Mouse (Mus musculus): ENCODE measurements around the gene Tnnc2.

The Tnnc2 gene

DNA sequence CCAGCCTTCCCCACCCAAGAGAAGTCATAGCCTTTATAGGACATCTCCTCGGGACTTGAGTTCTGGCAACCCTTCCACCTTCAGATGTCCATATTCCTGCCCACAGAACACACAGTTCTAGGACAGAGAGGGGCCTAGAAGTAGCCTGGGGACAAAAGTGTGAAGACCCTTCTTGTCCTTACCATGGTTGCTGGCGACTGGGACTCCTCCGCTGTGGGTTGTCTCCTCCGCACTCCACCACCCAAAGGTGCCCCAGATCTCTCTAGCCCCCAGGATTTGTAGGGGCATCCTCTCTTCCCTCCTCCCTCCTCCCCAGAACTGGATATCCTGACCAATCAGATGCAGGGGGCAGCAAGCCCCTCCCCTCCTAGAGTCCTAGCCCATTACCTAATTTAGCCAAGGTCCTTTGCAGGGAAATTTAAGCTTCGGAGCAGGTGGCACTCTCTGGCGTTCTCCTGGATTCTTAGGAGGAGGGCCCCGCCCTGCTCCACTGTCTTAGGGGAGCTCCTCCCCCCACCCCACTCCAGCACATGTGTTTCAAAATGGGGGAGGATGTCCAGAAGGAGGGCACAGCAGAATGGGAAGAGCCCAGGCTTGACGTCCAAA, at the start of gene Tnnc2:
TSS of gene Tnnc2 (minus strand) at position 487 of the 606 bp plus-strand sequence.
- DNase-seq (ENCODE audit: low read depth, low spot score), result no peak

DNA sequence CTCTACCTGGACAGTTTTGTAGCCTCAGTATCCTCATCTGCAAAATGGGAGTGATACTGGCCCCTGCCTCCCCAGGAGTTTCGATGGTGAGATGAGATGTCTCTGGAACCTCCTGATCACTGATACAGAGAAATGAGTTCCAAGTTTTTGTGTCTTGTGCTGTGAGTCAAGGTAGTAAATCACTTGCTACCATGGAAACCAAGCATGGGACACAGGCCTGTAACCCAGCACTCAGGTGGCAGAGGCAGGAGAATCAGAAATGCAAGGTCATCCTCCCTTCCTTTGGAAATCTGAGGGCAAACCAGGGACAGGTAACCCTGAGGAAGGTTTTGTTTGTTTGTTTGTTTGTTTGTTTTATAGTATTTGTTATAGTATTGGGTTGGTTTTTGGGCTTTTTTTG, 49.3 kb upstream of the Tnnc2 start:
- peak; percentile 44 for DNase-seq (ENCODE audit: low read depth, low spot score)

DNA sequence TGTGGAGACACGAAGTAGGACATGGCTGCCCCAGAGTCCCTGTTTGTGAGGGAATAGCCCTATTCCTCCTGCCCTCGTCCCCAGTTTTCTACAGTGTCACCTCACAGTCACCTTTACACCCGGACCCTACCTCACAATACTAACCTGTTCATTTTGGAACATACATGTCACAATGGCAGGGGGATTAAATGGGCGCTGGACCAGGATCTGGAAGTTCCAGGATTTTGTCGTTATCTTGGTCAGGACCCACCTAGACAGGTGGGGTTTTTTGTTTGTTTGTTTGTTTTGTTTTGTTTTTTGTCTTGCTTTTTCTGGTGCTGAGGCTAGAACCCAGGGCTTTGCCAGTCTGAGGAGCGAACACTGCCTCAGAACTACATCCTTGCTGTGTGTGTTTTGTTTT, 48.7 kb upstream of the Tnnc2 start, which contains the start of gene Spata25:
TSS of gene Spata25 (minus strand) at position 101 of the 400 bp plus-strand sequence.
- DNase-seq (ENCODE audit: low read depth, low spot score), result no peak

DNA sequence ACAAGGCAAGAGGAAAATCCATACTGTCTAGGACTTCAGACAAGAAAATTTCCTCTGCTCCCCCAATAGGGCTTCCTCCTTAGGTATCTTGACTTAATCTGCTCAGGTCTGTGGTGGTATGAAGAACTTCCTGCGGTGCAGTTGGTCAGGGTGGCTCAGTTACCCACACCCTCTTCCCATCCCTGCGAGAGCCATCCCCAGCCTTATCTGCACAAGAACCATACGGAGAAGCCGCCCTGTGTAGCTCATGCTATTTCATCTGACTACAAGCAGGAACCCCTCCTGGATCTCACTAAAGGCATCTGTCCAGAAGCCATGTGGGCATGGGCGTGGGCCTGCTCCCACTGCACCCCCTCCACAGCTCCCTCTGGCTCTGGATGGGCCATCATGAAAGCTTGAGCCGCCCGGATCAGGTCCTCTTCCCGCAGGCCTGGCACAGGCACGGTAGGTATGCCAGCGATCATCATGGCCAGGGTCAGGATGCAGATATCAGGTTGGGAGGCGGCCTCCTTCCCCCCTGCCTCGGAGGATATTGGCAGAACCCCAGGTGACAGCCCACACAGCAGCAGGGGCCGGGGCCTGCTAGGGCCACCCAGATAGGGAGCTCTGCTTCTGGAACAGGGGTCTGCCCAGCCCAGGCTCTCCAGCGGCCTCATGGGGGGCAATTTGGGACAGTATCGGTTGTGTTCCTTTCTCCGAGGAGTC, 47.5 kb upstream of the Tnnc2 start:
- DNase-seq (ENCODE audit: low read depth, low spot score), result no peak

DNA sequence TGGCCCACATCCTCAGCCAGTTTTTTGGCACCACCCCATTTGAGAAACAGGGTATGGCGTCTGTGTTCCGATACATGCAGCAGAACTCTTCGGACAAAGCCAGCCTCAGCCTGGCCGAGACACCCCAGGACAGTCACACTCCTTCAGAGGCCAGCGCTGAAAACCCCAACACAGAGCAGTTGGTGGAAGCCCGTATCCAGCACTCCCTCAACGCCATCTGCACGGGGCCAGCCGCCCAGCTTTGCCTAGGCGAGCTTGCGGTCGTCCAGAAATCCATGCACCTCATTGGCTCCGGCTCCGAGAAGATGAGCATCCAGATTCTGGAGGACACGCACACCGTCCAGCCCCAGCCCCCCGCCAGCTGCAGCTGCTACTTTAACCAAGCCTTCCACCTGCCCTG, 45.8 kb upstream of the Tnnc2 start:
- DNase-seq (ENCODE audit: low read depth, low spot score), result no peak

DNA sequence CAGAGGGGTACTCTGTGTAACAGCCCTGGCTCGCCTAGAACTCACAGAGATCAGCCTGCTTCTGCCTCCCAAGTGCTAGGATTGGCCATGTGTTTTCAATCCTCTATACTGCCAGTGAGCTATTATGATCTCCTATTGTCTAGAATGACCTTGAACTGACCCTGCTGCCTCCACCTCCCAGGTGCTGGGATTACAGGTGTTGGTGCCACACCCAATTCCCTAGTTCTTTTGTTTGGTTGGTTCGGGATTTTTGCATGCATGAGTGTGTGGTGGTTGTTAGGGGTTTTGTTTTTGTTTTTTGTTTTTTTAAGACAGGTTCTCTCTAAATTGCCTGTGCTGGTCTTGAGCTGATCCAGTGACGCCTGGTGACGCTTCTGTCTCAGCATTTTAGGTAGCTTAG, 44.2 kb upstream of the Tnnc2 start:
- no peak for DNase-seq (ENCODE audit: low read depth, low spot score)

DNA sequence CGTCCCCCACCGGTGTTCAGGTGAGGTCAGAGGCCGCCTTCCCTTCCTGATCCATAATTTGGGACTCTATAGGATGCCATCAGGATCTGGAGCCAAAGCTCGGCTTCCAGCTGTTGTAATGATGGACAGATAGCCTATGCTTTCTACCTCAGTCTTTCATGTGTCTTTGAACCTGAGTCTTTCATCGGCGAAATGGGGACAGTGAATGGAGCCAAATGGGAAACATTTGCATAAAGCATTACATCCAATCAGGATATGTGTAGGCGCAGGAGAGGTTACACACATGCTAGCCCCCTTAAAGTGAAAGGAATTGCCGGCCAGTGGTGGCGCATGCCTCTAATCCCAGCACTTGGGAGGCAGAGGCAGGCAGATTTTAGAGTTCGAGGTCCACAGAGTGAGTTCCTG, 43.4 kb upstream of the Tnnc2 start:
- DNase-seq (ENCODE audit: low read depth, low spot score), result peak; percentile 81

DNA sequence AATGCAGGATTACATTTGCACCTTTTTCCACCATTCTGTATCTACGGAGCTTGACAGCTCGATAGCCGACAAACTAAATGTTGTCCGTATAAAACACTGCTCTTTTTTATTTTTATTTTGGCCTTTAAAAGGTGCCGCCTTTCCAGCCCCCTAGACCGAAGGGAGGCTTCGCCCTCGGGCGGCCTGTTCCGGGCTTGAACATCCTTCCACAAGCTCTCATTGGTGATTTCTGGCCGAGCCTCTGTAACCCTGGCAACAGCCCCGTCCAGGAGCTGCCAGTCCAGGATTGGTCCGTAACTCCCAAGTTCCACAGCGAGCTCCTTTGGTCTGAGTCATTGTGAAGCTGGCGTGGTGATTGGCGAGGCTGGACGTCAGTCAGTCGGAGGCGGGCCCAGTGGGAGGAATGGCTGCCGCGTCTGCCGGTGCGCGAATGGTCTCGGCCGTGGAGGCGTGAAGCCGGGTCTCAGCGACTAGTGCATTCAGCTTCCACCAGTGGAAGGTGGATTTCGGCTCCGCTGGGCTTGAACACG, 42.9 kb upstream of the Tnnc2 start, which contains the start of gene Zswim1:
TSS of gene Zswim1 (plus strand) at position 51 of the 530 bp plus-strand sequence.
- peak; percentile 100 for DNase-seq (ENCODE audit: low read depth, low spot score)

DNA sequence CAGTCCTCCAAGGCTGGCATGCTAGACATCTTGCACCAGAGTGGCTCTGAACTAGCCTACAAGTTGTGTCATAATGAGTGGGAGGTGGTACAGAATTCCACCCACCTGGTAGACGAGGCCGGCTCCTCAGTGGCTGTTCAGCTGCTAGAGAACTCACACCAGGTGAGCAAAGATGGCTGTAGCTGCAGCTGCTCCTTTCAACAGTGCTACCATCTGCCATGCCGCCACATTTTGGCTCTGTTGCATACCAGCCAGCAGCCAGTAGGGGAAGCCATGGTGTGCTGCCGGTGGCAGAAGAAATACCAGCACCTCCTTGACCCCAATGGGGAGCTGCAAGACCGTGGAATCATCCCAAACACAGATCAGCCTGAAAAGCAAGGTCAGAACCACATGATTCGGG, 41.3 kb upstream of the Tnnc2 start:
- no peak for DNase-seq (ENCODE audit: low read depth, low spot score)

DNA sequence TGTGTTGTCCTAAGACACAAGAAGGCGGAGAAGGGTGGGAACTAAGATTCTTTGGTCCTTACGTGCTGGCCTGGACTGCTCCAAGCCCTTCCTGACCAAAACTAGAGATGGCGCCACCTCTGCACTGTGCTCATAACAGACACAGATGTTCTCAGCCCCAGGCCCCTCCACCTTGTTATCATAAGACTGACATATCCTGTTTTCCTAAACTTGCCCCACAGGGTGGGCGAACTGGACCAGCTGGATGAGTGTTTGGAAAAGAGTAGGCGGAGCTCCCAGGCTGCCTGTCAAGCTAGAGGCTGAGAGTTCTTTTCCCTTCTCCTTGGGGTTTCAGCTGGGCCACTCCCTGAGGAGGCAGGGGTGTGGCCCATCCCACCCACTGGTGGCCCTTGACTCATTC, 37.9 kb upstream of the Tnnc2 start:
- peak; percentile 55 for DNase-seq (ENCODE audit: low read depth, low spot score)

DNA sequence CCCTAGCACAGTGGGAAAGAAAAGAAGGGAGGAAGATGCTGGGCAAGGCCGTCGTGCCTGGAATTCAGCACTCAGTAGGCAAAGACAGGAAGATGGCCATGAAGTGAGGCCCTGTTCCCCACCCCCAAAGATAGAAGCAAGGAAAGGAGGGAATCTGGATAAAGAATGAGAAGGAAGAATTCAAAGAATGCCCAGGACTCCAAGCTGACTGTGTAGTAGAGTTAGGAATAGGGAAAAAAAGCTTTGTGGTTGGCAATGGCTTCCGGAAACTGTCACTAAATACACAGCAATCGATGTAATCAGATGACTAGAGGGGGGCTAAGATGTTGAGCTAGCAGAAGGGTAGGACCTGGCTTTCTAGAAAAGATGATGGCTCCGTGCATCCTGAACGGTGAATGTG, 37.4 kb upstream of the Tnnc2 start:
- peak; percentile 32 for DNase-seq (ENCODE audit: low read depth, low spot score)

DNA sequence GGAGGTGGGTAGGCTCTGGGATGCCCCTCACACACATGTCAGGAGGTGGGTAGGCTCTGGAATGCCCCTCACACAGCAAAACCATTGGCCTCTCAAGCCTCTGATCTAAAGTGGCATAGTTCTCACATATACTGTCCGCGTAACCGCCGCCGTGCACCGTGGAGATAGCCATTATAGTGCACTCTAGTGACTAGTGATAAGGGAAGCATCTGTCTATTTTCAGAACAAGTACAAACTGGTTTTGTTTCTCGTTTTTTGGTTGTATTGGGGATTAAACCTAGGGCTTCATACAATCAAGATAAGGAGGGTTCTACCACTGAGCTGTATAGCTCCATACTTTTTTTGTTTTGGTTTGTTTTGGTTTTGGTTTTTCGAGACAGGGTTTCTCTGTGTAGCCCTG, 36.1 kb upstream of the Tnnc2 start:
- no peak for DNase-seq (ENCODE audit: low read depth, low spot score)

DNA sequence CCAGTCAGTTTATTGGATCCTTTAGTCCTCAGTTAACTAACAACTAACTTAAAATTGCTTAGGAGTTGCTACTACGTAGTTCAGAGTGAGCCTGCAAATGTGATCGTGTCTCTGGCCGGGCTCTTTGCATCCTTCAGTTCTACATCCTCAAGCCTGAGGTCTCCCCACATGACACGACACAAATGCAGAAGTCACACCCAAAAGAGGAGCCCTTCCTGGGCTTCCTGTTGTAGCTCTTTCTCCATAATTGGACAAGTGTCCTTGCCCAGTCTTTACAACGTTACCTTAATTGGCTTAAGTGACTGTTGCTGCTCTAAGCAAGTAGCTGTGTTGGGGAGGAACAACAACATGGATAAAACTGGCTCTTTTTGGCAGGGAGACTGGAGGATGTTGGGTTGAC, 35.6 kb upstream of the Tnnc2 start:
- no peak for DNase-seq (ENCODE audit: low read depth, low spot score)

DNA sequence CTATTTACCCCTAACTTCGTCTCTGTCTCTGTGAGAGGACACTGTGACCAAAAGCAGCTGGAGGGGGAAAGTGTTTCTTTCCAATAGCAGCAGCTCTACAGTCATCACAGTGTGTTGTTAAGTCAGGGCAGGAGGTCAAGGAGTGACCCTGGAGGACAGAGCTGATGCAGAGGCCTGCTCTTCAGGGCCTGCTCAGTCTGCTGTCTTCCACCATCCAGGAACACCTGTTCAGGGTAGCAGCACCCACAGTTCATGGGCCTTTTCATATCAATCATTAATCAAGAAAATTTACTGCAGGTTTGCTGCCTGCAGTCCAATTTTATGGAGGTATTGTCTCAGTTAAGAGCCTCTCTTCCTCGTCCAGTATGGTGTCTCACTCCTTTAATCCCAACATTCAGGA, 33.8 kb upstream of the Tnnc2 start:
- no peak for DNase-seq (ENCODE audit: low read depth, low spot score)

DNA sequence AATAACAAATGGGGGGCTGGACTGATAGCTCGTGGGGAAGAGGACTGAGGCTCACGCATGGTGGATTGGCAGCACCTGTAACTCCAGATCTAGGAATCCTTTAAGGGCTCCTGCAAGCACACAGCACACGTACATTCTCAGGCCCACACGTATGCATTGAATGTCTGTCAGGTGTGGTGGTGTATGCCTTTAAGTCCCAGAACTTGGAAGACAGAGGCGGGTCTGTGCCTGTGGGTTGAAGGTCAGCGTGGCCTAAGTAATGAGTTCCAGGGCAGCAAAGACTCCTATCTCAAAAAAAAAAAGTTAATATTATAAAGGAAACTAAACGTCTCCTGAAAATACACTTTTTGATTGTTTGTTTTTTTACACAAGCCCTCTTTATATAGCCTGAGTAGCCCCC, 26.8 kb upstream of the Tnnc2 start:
- DNase-seq (ENCODE audit: low read depth, low spot score), result no peak

DNA sequence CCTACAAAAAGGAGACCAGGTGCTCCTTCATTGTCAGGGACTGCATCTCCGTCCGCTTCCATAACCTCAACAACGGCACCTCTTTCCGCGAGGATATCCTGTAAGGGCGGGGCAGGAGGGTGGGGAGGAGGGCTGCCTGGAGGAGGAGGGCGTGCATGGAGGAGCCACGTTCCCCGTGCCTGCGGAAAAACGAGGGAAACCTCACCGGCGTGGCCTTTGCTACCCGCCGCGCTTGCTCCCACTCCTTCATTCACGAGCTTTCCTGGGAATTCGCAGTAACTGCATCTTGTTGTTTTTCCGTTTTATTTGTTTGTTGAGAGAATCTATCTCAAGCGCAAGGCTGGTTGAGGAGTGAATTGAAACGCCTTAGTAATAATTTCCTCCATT, 25.6 kb upstream of the Tnnc2 start:
- DNase-seq (ENCODE audit: low read depth, low spot score), result no peak

DNA sequence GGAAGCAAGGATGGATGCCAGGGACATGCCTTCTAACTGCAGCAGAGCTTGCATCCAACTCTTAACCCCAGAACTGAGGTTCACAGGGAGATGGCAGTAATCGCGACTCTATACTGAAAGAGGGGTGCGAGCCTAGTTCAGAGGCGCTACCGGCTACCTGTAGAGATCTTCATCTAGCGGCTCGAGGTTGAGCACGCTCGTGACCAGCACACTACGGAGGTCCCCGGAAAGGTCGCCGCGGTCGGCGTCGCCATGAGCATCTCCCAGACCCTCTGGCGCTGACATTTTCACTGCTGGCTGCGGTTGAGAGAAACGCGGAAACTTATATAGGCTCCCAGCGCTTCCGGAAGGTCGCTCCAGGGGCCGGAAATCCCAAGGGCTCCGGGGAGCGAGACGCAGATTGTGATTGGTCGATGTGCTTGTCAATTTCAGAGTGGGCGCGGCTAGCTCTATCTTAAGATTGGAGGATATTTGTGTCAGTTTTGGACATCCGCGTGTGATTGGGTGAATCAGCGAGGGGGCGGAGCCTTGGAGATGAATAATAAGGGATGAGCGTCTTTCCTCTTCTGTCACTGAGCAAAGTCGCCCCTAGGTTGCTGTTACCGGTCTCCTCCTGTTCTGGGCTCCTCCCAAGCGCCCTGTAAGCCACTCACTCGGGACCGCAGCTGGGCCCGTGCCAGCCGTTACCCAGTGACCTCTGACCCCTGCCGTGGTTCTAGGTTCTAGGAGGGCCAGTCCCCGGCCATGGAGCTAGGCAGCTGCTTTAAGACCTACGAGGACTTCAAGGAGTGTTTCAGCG, 25.0 kb upstream of the Tnnc2 start, which contains the start of the genes Acot8 and Zswim3:
TSS of gene Acot8 (minus strand) at position 350 of the 799 bp plus-strand sequence.
TSS of gene Zswim3 (plus strand) at position 566 of the 799 bp plus-strand sequence.
- DNase-seq (ENCODE audit: low read depth, low spot score), result peak; percentile 99

DNA sequence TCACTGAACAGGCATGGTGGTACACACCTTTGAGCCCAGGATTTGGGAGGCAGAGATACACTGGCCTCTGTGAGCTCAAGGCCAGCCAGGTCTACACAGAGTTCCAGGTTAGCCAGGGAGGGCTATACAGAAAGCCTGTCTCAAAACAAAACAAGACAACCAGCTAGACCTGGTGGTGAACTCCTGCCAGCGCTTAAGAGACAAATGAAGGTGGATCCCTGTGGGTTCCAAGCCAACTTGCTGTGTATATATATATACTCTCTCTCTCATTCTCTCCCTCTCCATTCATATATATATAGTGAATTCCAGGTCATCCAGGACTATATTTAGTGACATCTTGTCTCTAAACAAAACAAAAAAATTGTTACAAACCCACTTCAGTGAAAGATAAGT, 24.1 kb upstream of the Tnnc2 start:
- peak; percentile 38 for DNase-seq (ENCODE audit: low read depth, low spot score)

DNA sequence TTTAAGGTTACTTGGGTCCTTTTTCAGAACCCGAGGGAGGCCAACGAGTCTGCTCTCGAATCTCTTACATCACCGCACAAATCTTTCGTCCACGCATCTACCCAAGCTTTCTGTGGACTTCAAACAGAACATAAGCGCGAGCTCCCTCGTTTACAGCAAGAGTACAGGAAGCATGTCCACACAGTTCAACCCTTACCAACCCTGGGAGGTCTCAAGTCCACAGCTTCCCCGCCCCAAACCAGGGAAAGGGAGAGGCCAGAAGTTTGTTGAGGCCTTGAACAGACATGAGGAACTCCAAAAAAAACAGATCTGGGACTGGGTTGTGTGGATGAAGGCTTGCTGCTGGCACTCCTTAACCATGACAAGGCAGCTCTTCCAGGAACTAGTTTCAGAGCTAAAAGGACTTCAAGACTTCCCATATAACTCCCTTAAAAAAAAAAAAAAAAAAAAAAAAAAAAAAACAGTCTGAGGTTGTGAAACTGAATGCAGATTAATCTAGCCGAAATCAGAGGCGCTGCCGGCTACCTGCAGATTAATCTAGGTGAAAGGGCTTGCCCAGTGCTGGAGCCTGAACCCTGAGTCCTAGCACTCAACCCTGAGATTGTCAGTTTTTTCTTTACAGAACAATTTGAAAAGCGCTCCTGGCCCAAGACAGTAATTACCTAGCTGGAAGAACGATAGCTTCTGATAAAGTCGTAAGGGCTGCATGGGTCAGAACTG, 23.6 kb upstream of the Tnnc2 start:
- DNase-seq (ENCODE audit: low read depth, low spot score), result no peak

DNA sequence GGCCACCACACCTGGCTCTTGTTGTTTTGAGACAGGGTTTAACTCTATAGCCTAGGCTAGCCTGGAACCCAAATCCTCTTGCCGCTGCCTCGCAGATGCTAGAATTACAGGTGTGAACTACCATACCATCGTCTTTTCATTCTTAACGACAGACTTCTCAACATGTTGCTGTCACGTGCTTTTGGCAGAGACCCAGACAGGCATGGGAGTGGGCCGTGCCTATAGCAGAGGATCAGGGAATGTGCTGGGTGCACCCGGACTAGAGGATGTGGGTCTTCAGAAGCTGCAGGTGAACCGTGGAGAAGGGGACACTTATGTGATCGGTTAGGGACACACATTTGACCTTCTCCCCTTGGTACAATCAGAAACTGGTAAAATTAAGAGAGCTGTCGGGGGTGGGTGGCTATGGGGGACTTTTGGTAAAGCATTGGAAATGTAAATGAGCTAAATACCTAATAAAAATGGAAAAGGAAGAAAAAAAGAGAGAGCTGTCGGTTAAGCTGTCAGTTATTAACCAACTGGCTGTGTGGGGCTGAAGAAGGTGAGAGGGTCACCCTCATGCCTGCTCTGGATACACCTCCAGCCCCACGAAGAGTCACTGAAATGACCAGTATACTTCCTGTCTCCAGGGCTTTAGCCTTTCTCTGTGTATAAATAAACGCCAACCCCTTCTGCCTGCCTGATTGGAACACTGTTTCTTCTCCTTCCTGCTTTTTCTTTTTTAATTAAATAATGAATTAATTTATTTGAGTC, 20.7 kb upstream of the Tnnc2 start:
- no peak for DNase-seq (ENCODE audit: low read depth, low spot score)

DNA sequence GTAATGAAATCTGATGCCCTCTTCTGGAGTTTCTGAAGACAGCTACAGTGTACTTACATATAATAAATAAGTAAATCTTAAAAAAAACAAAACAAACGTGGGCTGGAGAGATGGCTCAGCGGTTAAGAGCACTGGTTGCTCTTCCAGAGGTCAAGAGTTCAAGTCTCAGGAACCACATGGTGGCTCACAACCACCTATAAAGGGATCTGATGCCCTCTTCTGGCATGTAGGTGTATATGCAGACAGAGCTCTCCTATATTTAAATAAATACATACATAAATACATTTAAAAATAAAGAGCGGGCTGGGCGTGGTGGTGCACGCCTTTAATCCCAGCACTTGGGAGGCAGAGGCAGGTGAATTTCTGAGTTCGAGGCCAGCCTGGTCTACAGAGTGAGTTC, 18.8 kb upstream of the Tnnc2 start:
- peak; percentile 74 for DNase-seq (ENCODE audit: low read depth, low spot score)

All from 3T3-L1 (cell line).